Mouse (Mus musculus) thymus, postnatal 14 days (tissue): ENCODE data around the gene Fntb.

Source experiments
- DNase-seq: peaks from one replicate; pipeline ENCODE4 v3.0.0; 2021

The Fntb gene

DNA sequence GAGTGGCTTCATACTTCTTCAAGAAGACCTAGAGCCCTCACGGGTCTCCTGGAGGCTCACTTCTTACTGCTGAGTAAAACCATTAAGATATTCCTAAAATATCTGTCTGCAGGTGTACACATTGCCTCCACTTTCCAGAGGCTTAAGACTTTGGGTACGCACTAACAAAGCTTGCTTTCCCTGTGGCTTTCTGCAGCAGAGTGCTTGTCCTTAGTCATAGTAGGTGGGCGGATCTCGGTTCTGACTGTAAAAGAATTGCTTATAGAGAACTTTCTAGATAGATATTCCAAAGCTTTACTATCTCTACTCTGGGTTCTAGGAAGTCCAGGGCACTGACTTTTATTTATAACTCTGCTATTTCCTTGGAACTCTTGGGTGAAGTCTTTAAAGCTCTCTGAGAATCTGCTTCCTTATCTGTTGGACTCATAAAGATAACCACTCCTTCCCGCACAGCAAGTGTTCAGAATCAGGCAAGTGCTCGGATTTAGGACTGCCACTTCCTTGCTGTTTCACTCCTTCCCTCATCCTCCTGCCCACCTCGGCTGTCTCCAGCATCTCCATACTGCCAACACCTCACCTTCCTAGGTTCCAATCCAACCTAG is 31.6 kb downstream of the Fntb start:
- no peak for DNase-seq

DNA sequence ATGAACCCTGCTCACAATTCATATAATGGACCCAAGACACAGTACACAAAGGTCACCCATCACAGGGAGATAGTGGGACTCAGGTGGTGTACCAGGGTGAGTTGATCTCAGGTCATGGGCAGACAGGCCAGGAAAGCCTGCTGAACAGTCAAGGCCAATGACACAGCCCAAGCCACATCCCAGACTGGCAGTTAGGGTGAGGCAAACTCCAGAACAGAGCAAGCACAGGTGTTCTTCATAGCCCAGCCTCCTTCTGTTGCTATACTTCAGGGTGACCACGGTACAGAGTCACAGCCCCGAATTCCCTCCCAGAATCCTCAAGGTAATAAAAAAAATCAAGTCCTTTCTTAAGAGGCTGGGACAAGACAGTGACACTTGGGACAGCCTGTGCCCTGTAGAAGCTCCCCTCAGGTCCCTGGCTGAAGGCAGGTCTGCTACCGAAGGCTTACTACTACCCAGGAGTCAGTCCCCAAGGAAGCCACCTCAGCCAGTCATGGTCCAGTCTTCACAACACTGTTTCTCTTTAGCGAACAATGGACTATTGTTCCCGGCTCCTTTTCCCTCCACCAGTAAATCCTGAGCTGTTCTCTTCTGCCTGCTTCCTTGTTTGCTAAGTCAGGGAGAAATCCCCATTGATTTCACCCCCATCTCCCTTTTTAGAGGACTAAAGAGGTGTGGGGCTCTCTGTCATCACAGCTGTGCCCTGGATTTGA is 32.8 kb downstream of the Fntb start:
- DNase-seq, result no peak

DNA sequence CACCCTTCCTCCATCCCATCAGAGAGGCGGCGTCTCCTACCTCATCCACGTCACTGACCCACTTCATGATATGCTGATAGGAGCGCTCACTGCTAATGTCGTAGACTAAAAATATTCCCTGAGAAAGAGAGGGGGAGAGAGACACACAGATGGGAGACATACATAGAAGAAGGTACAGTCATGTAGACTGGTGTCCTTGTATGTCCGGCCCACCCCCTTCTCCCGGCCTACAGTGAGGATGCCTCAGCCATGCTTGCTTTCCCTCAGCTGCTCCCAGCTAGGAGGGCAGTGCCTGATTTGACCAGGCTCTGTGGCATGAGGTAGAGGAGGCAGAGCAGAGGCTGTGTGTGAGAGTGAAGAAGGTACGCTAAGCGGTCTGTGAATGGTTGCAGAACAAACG is 37.6 kb downstream of the Fntb start:
- DNase-seq, result no peak

DNA sequence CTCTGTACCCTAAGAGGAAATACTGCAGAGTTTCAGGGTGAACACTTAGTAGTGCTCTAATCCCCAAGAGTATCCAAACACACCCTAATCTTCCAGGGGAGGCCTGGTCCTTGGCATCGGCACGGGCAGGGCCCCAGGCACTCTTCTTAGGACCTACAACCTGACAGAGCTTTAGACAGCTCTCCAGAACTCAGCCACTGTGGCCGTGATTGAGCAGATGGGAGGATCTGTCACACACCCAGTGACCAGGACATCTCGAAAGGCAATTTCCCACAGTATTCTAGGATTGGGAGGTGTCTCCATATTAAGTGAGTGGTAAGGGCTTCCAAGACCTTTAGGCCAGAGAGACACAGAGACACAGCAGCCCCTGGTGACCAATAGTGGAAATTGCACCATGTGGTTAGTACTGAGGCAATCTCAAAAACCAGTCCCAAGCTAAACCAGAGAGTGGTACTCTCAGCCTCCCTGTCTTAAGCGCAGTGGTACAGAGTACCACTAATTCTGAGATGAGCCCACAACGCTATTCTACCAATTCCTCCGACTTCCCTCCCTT is 38.4 kb downstream of the Fntb start:
- DNase-seq, result peak; percentile 54

DNA sequence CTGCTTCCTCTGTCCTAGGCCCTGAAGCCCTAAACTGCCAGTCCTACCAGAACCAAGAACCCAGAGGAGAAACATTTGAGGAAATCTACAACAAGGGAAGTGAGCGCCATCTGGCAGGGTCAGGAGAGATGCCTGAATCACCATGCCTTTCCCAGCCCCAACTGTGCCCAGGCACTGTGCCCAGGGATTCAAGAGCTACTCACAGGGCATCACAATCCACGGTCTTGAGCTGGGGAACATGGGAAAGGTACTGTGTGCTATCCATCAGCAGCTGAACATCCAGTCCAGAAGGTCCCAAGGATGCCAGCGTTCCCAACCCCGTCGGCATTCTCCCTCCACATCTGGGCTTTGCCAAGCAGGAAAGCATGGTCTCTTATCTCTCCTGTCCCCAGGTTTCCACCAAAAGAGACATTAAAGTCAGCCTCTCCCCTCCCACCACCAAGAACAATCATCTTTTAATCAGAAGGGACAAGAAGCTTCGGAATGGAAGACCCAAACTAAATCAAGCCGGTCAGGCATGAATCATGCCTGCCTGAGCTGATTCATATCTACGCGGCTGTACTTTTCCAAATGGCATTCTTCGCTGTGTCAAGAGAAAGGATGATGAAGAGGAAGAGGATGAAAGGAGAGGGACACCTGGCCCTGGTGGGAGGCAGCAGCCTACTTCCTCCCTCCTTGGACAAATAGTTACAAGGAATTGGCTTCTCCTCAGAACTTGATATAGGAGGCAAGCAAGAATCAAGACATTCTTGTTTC is 39.8 kb downstream of the Fntb start:
- no peak for DNase-seq

DNA sequence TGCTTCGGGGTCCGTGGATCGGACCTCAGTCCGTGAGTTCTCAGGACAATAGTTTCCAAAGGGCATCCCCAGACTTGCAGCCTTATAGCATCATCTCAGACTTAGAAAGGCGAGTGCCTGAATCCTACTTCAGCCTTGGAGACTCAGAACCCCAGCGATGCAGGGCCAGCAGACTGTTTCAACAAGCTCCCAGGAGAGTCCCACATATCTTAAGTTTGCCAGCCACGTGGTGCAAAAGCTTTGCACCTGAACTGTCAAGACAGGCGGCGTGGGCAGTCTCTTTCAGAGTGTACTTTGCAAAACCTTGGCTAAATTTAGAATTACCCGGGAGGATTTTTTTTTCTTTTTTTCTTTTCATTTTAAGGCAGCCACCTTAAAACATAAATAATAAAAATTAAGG is 42.4 kb downstream of the Fntb start:
- DNase-seq, result no peak

DNA sequence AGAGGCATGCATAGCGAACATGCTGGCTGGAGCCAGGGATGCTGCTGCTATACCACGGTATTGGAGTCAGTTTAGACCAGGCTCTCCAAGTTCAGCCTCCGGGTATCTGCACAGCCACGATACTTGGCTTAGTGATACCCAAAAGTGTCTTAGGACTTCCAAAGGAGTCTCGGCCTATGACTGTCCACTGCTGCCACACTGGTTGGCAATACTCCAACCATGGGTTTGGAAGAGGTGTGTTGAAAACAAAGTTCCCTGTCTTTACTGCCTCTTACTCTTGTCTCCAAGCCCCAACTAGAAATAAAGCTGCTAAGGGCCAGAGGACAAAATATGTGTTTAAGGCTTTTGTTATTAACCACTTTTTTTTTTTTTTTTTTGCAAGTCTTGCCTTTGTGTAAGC is 45.1 kb downstream of the Fntb start:
- no peak for DNase-seq

DNA sequence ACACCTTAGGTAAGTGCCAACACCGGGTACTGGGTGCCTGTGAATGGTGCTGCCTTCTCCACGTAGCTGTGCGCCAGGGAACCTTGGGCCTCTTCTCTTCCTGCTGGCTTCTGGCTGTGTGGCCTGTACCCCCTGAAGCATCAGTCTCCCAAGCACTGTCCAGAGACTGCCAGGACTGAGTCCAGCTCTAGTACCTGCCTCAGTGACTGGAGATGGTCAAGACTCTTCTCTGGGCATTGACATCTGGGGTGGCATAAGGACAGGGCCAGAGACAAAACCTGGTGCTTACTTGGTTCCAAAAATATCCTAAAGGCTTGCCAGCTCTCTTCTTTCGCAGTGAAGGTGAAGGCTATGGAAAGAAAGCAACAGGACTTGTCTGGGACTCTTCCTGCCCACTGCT is 45.6 kb downstream of the Fntb start:
- no peak for DNase-seq

DNA sequence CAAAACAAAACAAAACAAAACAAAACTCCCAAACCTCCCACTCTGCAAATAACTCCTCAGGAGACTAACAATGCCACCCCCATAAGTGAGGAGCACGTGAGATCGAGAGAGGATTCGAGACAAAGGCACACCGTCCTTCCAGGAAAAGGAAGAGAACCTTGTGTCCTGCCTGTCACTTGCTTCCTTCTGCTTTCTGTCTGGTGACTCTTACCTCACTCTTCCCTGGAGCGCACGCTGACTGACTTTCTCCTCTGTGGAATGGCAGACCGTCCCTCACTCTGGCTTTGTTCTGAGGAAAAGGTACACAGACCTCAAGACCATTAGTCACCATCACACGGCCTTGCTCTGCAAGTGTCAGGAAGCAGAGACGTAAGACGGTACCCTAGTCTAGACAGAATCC is 48.2 kb downstream of the Fntb start:
- no peak for DNase-seq

DNA sequence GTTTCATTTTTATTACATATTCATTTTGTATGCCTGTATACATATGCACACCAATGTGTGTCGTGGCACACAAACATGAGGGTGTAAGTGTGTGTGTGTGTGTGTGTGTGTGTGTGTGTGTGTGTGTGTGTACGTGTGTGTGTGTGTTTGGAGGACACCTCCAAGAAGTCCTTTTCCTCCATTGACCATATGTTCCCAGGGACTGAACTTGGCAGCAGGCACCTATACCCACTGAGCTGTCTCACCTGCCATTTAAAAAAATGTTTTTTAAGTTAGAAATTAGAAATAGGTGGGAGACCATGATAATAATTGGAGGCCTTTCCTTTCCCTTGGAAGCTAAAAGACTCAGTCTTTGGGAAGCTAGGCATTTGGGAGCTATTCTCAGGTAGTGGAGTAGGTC is 48.7 kb downstream of the Fntb start:
- DNase-seq, result no peak

DNA sequence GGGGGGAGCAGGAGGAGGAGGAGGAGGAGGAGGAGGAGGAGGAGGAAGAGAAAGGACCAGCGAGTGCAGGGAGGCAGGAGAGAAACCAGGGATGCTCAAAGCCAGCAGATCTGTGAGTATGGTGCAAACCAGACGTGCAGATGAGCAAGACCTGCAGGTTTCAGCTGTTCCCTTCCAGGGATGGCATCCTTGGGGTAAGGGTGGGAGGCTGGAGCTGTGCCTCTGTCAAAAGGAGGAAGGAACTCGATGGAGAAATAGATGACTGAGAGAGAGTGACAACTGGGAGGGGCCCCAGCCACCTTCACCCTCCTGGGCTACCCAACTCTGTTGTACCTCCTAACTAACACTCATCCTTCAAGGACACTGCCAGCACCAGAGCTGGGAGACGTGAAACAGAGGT is 51.3 kb downstream of the Fntb start:
- DNase-seq, result no peak

DNA sequence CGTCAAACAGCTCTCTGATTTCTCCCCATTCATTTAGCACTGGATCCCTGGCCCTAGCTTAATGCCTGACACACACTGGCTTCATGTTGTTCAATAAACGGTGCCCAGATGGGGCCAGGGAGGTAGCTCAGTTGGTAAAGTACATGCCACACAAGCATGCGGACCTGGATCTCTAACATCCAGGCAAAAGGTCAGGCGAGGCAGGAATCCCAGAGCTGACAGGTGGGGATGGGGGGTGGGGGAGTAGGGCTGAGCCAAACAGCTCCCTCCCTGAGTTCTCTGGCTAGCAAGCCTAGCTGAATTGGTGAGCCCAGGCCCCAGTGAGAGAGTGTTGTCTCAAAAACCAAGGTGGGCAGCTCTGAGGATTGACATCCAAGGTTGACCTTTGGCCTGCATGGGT is 51.8 kb downstream of the Fntb start:
- no peak for DNase-seq

DNA sequence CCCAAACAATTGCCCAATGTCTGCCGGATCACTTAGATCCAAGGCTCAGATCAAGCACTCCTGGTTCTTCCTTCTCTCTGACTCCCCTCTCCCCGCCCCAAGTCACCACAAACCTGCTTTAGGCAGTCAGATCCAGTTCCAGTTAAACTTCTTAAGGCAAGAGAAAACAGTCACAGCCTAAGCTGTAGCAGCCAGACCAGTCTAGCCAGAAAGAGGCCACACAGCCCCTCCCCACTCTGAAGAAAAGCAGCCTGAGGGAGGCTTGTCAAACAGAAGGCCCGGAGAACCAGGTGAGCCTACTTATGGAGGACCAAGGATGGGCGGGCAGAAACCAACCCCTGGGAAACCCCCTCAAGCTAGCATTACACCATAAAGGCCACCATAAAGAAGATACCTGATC is 52.7 kb downstream of the Fntb start:
- no peak for DNase-seq

DNA sequence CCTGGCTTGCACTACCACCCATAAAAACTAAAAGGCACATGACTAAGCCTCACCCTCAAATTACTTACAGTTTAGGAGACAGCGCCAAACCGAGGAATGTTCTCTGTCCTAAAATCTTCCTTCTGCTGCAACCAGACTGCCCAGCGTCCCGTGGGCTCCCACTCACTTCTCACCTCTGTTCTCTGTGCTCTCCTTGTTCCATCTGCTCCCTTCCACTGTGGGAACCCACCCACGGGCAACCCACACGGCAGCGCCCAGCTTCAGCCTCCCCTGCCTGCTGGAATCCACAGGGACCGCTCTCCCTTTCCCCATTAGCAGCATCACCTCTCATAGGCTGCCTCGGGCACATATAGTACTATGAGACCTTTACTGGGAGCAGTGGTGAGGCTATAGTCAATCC is 53.5 kb downstream of the Fntb start:
- no peak for DNase-seq

DNA sequence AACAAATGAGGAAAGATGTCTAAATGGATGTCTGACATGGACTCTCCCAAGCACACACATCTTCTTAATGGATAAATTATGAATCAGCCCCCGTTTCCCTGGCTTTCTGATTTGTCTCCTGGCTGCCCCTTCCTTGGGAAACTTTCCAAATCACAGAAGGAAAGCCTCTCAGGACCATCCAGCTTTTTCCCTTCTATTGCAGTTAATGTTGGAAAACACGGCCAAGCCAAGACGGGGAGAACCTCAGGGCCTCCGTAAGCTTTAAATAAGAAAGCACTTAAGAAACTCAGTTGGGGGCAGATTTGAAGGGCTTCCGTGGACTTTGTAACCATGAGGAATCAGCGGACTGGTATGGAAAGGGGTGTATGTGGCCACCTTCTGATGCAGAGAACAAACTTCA is 54.4 kb downstream of the Fntb start:
- no peak for DNase-seq

DNA sequence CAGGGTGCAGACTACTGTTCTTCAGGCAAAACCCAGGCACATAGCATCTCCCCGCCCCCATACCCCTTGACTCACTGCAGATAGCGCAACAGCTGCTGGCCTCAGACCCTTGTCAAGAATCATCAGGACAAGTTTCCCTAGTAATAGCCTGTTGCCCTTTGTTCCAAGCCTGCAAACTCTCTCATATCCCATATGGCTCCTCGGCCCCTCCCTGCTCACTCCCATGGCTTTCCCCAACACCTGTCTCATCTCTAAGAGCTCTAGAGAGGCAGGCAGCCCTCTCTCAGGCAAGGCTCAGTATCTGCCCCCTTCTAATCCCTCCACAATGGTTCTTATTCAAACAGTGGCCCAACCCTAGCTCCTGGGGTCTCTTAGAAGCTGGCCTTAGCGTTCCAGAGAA is 55.2 kb downstream of the Fntb start:
- DNase-seq, result no peak

DNA sequence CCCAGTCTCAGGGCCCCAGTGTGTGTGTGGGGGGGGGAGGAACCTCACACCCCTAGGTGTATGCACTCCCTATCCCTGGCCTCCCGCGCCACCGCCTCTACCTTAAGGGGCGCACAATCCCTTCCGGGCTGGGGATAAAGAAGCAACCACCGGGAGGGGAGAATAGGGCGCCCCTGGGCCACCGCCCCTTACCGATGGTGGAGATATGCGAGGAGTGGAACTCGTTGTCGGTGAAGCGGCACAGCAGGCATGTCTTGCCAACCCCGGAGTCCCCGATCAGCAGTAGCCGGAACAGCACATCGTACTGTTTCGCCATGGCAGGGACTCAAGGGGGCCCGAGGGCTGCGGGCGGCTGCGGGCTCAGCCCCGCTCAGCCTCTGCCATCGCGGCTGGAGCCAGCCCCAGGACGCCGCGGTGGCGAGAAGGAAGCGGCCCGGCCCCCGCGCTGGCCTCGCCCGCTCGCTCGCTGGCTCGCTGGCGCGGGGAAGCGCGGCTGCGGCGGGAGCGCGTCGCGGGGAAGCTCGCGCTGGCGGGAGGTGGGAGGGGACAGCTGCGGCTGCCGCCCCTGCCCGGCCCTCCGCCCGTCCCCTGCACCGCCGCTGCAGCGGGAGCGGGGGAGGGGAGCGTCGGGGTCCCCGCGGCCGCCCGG is 56.7 kb downstream of the Fntb start:
- DNase-seq, result peak; percentile 37

DNA sequence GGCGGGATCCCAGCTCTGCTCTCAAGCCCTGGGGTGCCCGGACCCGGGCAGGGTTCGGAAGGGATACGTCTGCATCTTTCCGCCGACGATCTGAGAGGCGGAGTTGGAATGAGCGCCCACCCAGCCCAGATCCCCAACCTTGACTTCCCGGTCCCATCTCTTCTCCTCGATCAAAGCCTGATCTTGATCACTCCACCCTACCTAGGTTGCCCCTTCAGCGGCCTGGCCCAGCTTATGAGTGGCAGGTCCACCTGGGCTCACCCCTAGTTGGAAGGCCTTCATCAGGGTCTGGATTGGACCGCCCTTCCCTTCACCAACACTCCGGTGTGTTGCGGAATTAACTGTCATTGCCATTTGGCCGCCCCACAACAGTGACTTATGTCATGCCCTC is 57.3 kb downstream of the Fntb start, which contains the start of gene Rab15:
TSS of gene Rab15 (minus strand) at position 258 of the 391 bp plus-strand sequence.
- DNase-seq, result no peak

DNA sequence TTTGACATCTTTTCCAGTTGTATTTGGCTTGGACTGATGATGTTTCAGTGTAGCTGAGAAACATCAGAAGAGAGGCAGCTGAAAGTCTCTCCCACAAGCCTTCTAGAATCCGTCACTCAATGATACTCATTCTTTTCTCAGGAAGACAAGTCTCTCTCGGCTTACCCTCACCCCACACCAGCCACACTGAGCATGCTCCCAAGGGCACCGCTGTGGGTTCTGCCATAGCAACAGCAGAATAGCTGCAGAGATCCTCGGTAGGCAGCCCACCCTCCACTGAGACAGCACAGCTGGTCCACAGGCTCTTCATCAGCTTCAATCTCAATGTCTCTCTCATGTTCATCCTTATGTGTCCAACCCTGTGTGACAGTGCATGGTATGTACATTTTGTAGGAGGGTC is 59.9 kb downstream of the Fntb start:
- no peak for DNase-seq

DNA sequence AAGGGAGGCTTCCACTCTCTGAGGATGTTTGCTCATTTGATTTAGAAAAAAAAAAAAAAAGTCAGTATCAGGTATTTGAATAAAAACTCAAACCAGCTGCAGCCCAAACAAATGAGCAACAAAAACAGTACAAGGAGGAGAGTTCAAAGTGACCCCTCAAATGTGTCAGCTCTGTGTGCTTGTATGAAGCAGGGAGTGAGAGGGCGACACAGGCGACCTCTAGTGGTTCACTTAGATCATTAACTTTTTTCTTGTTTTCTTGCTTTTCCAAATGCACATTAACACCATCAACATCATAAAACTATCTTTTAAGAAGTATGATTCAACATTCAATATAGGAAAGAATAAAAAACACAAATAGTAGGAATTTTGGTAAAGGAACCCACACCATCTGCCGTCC is 67.3 kb downstream of the Fntb start:
- DNase-seq, result peak; percentile 41

DNA sequence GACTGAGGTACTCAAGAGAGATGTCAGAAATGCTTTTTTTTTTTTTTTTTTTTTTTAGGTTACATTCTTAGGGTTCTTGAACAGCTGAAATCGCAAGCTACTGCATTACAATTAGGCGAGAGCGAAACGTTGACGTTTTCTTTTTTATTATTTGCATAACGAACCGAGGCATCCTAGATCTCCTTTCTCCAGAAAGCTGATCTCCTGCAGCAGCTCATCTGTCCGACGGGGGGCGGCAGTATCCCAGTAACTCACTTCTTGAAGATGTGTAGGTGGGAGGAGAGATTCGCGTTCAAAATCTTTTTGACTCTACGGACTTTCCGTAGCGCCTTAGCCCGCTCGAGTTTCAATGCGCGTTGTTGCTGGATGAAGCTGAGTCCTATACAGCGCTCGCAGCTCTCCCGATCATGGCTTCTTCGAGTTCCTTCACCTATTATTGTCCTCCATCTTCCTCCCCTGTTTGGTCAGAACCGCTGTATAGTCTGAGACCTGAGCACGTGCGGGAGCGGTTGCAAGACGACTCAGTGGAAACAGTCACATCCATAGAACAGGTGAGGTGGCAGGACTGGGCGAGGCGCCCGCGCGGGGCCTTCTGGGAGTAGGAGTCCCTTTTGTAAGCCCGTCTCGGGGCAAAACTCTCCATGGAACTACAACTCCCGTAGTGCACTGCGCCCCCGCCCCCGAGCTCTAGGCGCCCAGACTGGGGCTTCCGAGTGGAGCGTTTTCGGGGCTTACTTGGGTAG is 71.9 kb downstream of the Fntb start:
- peak; percentile 99 for DNase-seq

DNA sequence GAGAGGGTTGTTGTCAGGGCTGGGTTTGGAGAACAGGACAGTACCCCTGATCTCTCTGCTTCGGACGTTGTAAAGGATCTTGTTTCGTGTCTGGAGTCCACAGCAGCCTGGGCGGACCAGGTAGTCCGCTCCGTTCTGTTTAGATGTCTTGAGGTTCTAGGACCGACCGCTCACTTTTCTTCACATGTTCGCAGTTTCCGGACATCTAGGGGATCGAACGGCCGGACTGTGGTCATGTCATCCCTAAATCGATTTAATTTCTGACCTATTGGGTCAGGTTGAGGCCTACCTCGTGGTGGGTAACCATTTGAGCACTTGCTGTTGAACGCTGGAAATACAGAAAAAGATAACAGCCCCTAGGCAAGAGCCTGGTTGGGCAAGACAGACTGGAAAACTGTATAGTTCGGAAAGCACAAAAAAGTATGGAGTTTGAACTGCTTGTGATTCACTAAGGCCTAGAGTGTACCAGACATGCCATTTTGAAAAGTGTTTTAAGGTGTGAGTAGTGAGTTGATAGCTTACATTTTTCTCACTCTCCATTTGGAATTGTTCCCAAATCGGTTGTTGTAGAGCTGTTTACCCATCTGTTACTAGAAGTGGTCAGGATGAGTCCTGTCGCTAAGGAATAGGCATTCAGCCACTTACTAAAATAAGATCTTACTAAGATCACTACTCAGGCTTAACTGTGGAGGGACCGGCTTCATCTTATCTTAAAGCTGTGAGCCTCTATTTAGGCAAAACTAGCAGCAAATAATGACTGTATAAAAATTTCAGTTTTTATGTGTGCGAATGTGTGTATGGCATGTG is 72.7 kb downstream of the Fntb start:
- DNase-seq, result no peak
